Mouse (Mus musculus) heart, embryonic 14.5 days (tissue): ENCODE measurements around the gene Fam151a. TPM values are rescaled to one million over a fixed set of nuclear protein-coding genes. Genes with fewer than 3 reads are reported as not detected.
"Not testable (repeated sequence)": the region's sequence is repeated elsewhere in the genome, so short reads cannot be mapped to it uniquely, and the experiment has no call there.

Experiments used
- ATAC-seq: fragments of 200-750 bp; cut with Nextera tagmentation; 2 replicates; pipeline ENCODE4 v1.8.0; 2017; ENCODE audit warnings: low read depth, moderate TSS enrichment; ENCODE audit not compliant: insufficient number of reproducible peaks, insufficient read depth, low FRiP score
- H3K27ac ChIP-seq, 2 experiments: fragments of 200-500 bp in 1 of 2; fragments of 300-500 bp in 1 of 2; sonication (generic) in 1 of 2; replicated peaks in 1 of 2; 2 replicates each; pipeline ENCODE4 v1.5.1; 2012 to 2014; ENCODE audit warnings: low read depth in 2 of 2, low read length in 2 of 2, control low read depth in 1 of 2, mild to moderate bottlenecking in 1 of 2, mixed read lengths in 1 of 2; ENCODE audit not compliant: control insufficient read depth in 1 of 2, insufficient read depth in 1 of 2
- H3K27me3 ChIP-seq: fragments of 300-500 bp; sonication (generic); 2 replicates; pipeline ENCODE4 v1.6.1; 2014; ENCODE audit warnings: mild to moderate bottlenecking, low read length, control low read depth; ENCODE audit not compliant: control insufficient read depth, insufficient read depth
- H3K36me3 ChIP-seq: fragments of 300-500 bp; sonication (generic); 2 replicates; pipeline ENCODE4 v1.6.1; 2014; ENCODE audit warnings: mild to moderate bottlenecking, control low read depth, low read length, mixed read lengths; ENCODE audit not compliant: control insufficient read depth, insufficient read depth
- H3K4me1 ChIP-seq, 2 experiments: fragments of 200-500 bp in 1 of 2; fragments of 300-500 bp in 1 of 2; sonication (generic) in 1 of 2; 2 replicates each; pipeline ENCODE4 v1.6.1; 2012 to 2014; ENCODE audit warnings: low read length in 2 of 2, control low read depth in 1 of 2, mixed read lengths in 1 of 2; ENCODE audit not compliant: control insufficient read depth in 2 of 2, insufficient read depth in 2 of 2
- H3K4me2 ChIP-seq: fragments of 300-500 bp; sonication (generic); 2 replicates; pipeline ENCODE4 v1.6.1; 2014; ENCODE audit warnings: mild to moderate bottlenecking, low read length
- H3K4me3 ChIP-seq, 2 experiments: fragments of 200-500 bp in 1 of 2; fragments of 300-500 bp in 1 of 2; sonication (generic) in 1 of 2; 2 replicates each; pipeline ENCODE4 v1.5.1; 2012 to 2014; ENCODE audit warnings: low read length in 2 of 2, mild to moderate bottlenecking in 2 of 2, control low read depth in 1 of 2, low read depth in 1 of 2, moderate library complexity in 1 of 2; ENCODE audit not compliant: control insufficient read depth in 1 of 2, insufficient read depth in 1 of 2
- H3K9ac ChIP-seq: fragments of 300-500 bp; sonication (generic); 2 replicates; pipeline ENCODE4 v1.6.1; 2014; ENCODE audit warnings: mild to moderate bottlenecking, low read length
- H3K9me3 ChIP-seq: fragments of 300-500 bp; sonication (generic); 2 replicates; pipeline ENCODE4 v1.6.1; 2016; ENCODE audit warnings: low read length, control low read depth; ENCODE audit not compliant: control insufficient read depth
- WGBS: fragments of 180-500 bp; shearing (Covaris S2); extraction: QIAGEN DNeasy Blood & Tissue Kit; methylation state at CpG from one replicate; pipeline ENCODE4 v1.1.7; 2014; 5-methylcytosine and 5-hydroxymethylcytosine counted together
- polyA plus RNA-seq: library from polyadenylated mRNA; unstranded; fragments of >200 nt; fragmentation: Nextera tagmentation; extraction: Ambion mirVana; gene quantifications from 2 replicates; pipeline ENCODE4 v1.2.1, GENCODE M21; 2014

Fam151a gene
- polyA plus RNA-seq, 1 experiment from 2014 or later = 0.32 TPM

- Histone ChIP-seq H3K4me1 (peaks cover 0 to 2% of the 10 kb centered on the region in 2 experiments; a peak in 2 of 4 replicates), H3K27me3 (no peaks in the 10 kb centered on the region), H3K27ac (no peak overlapping the region), H3K4me3 (no peak overlapping the region), H3K4me2 (no peak overlapping the region), H3K36me3 (no peaks in the 10 kb centered on the region), H3K9ac (no peak overlapping the region), H3K9me3 (no peaks in the 10 kb centered on the region)
- 76% methylated on average over 7 of the region's 7 CpGs for WGBS
- ATAC-seq = no peak
These were observed 12.2 kb downstream of the Fam151a start for GRCm38 (mm10) chr4:106745862-106746261.

- no peak overlapping the region for H3K27ac ChIP-seq
- no peak overlapping the region for H3K4me2 ChIP-seq
- no peaks in the 10 kb centered on the region for H3K9me3 ChIP-seq
- no peaks in the 10 kb centered on the region for H3K36me3 ChIP-seq
- H3K27me3 ChIP-seq = no peaks in the 10 kb centered on the region
- WGBS = 62% methylated on average over 1 of the region's 1 CpGs
- no peak for ATAC-seq
- peaks cover 0 to 2% of the 10 kb centered on the region in 2 experiments; a peak in 2 of 4 replicates for H3K4me1 ChIP-seq
- no peak overlapping the region for H3K9ac ChIP-seq
- no peak overlapping the region for H3K4me3 ChIP-seq
These were observed 13.4 kb downstream of the Fam151a start for GRCm38 (mm10) chr4:106747001-106747580.

GRCm38 (mm10) chr4:106749699-106750098 is 16.0 kb downstream of the Fam151a start:
- WGBS = 5% methylated on average over 7 of the region's 7 CpGs
- Histone ChIP-seq H3K9ac (no peak overlapping the region; the same call in 1 of the 2 replicates), H3K9me3 (no peaks in the 10 kb centered on the region), H3K36me3 (no peaks in the 10 kb centered on the region), H3K27ac (no peak overlapping the region), H3K27me3 (no peaks in the 10 kb centered on the region), H3K4me2 (peak overlapping the region; percentile 39), H3K4me3 (no peak overlapping the region; a peak in 1 of 4 replicates), H3K4me1 (peaks cover 0 to 2% of the 10 kb centered on the region in 2 experiments; a peak in 2 of 4 replicates)
- ATAC-seq = peak; percentile 58

- Histone ChIP-seq H3K4me3 (no peak overlapping the region), H3K27me3 (no peaks in the 10 kb centered on the region), H3K36me3 (no peaks in the 10 kb centered on the region), H3K4me1 (peaks cover 0 to 2% of the 10 kb centered on the region in 2 experiments; a peak in 2 of 4 replicates), H3K9me3 (no peaks in the 10 kb centered on the region), H3K4me2 (no peak overlapping the region), H3K27ac (no peak overlapping the region), H3K9ac (no peak overlapping the region)
- 87% methylated on average over 6 of the region's 6 CpGs for WGBS
- no peak for ATAC-seq
These were observed 18.0 kb downstream of the Fam151a start for GRCm38 (mm10) chr4:106751726-106752125.

GRCm38 (mm10) chr4:106764166-106764565 is 30.5 kb downstream of the Fam151a start:
- ATAC-seq = no peak
- H3K27ac ChIP-seq = no peak overlapping the region
- no peak overlapping the region for H3K4me3 ChIP-seq
- no peak overlapping the region for H3K9ac ChIP-seq
- H3K4me2 ChIP-seq = no peak overlapping the region
- H3K4me1 ChIP-seq = no peaks in the 10 kb centered on the region
- no peaks in the 10 kb centered on the region for H3K9me3 ChIP-seq
- H3K36me3 ChIP-seq = no peaks in the 10 kb centered on the region
- no peaks in the 10 kb centered on the region for H3K27me3 ChIP-seq
- 77% methylated on average over 7 of the region's 7 CpGs for WGBS

GRCm38 (mm10) chr4:106769306-106769705 is 35.6 kb downstream of the Fam151a start:
- WGBS = 79% methylated on average over 2 of the region's 2 CpGs
- H3K9me3 ChIP-seq = no peaks in the 10 kb centered on the region
- no peak overlapping the region for H3K27ac ChIP-seq
- H3K36me3 ChIP-seq = no peaks in the 10 kb centered on the region
- H3K4me2 ChIP-seq = no peak overlapping the region
- no peaks in the 10 kb centered on the region for H3K27me3 ChIP-seq
- no peaks in the 10 kb centered on the region for H3K4me1 ChIP-seq
- no peak for ATAC-seq
- H3K9ac ChIP-seq = no peak overlapping the region
- H3K4me3 ChIP-seq = no peak overlapping the region

- 90% methylated on average over 1 of the region's 1 CpGs for WGBS
- no peak overlapping the region for H3K4me3 ChIP-seq
- no peak overlapping the region for H3K27ac ChIP-seq
- no peak overlapping the region for H3K4me2 ChIP-seq
- no peaks in the 10 kb centered on the region for H3K9me3 ChIP-seq
- ATAC-seq = no peak
- H3K36me3 ChIP-seq = no peaks in the 10 kb centered on the region
- no peaks in the 10 kb centered on the region for H3K4me1 ChIP-seq
- H3K27me3 ChIP-seq = no peaks in the 10 kb centered on the region
- no peak overlapping the region for H3K9ac ChIP-seq
These were observed 38.9 kb downstream of the Fam151a start for GRCm38 (mm10) chr4:106772558-106772957.

- H3K9me3 ChIP-seq, H3K36me3 ChIP-seq, H3K9ac ChIP-seq, ATAC-seq, H3K4me2 ChIP-seq, H3K27ac ChIP-seq, H3K27me3 ChIP-seq, H3K4me3 ChIP-seq: not testable (repeated sequence)
- peaks cover 15 to 18% of the 10 kb centered on the region in 2 experiments for H3K4me1 ChIP-seq
- 88% methylated on average over 6 of the region's 6 CpGs for WGBS
These were observed 42.1 kb downstream of the Fam151a start for GRCm38 (mm10) chr4:106775767-106776166.
